ENCODE assay signal across 8 mouse cellular contexts in genomic region chr7:80197941-80198778, GRCm38 (mm10). TPM values are rescaled to one million over a fixed set of nuclear protein-coding genes. Genes with fewer than 3 reads are reported as not detected.
DNase-seq lines count a peak whose midpoint lies in the region; ATAC-seq and TF ChIP-seq lines count a peak whose summit lies in the region.

No protein-coding gene starts in this region.

- H3K4me3 ChIP-seq in hindbrain, embryonic 14.5 days (replicated peaks; ENCODE audit: low read length), result peak overlapping the region; percentile 73
- peak overlapping the region; percentile 89 for H3K4me3 ChIP-seq in left cerebral cortex, adult 2 months
- peak overlapping the region; percentile 82 for H3K4me3 ChIP-seq in macrophage (ENCODE audit: inconsistent target)

- no peak for TF ChIP-seq CTCF in left cerebral cortex, adult 2 months (IDR thresholded peaks at IDR 0.05)

- intact Hi-C loops in left cerebral cortex, adult 2 months (cut with DNase I), result loop anchor here (5.0 kb wide), 1 partner anchor 56 kb away; no protein-coding TSS in a partner anchor

- no peaks in the 10 kb centered on the region for H3K27me3 ChIP-seq in hindbrain, embryonic 14.5 days (ENCODE audit: control insufficient read depth, insufficient read depth, low read length)

- H3K4me2 ChIP-seq in hindbrain, embryonic 14.5 days (replicated peaks), result peak overlapping the region; percentile 81

- H3K9ac ChIP-seq in hindbrain, embryonic 14.5 days, result peak overlapping the region; percentile 91

- no peaks in the 10 kb centered on the region for H3K9me3 ChIP-seq in hindbrain, embryonic 14.5 days (ENCODE audit: control insufficient read depth, low read length)

- WGBS in hindbrain, embryonic 14.5 days, result under 1% methylated on average over 72 of the region's 74 CpGs
- 1% methylated on average over 74 of the region's 74 CpGs for WGBS in macrophage (ENCODE audit: missing documents)

- H3K36me3 ChIP-seq in hindbrain, embryonic 14.5 days (replicated peaks; ENCODE audit: control insufficient read depth, insufficient read depth), result no peaks in the 10 kb centered on the region
- no peaks in the 10 kb centered on the region for H3K36me3 ChIP-seq in macrophage (ENCODE audit: inconsistent target)

- H3K27ac ChIP-seq in hindbrain, embryonic 14.5 days, result peak overlapping the region; percentile 95
- H3K27ac ChIP-seq in left cerebral cortex, adult 2 months, result peak overlapping the region; percentile 90
- no peak overlapping the region for H3K27ac ChIP-seq in macrophage

- DNase-seq in NIH3T3 (ENCODE audit: low read depth), result peak; percentile 92
- peak; percentile 80 to 83 for DNase-seq in cerebellum, postnatal 25 days
- peak; percentile 64 for DNase-seq in frontal cortex, postnatal 25 days (ENCODE audit: low spot score in 2 of 2)
- DNase-seq in hindbrain, embryonic 14.5 days (ENCODE audit: low spot score), result peak; percentile 76
- peak; percentile 75 to 79 for DNase-seq in left cerebral cortex, adult 2 months (ENCODE audit: extremely low spot score in 1 of 2, low spot score in 2 of 2)
- DNase-seq in right cerebral cortex, adult 2 months (ENCODE audit: low spot score in 2 of 2), result peak; percentile 72 to 80
- peak; percentile 49 for DNase-seq in urinary bladder, postnatal 10 days (ENCODE audit: low spot score)

- peaks cover 63% of the 10 kb centered on the region for H3K4me1 ChIP-seq in hindbrain, embryonic 14.5 days (replicated peaks; ENCODE audit: control insufficient read depth, insufficient read depth, low read length)

- peak; percentile 89 for ATAC-seq in hindbrain, embryonic 14.5 days (ENCODE audit: low FRiP score)

- peaks cover 40% of the 10 kb centered on the region; the same call in 1 of the 2 replicates for H3K79me2 ChIP-seq in macrophage (ENCODE audit: inconsistent target)

RNA-seq across cellular contexts. Expression of gene Sema4b, which starts 11.5 kb away (rescaled TPM):
- polyA plus RNA-seq in hindbrain, embryonic 14.5 days (2014; fragmentation: Nextera tagmentation; extraction: Ambion mirVana), result 17.4 and 19.7 TPM in 2 replicates
- 10 to 100 TPM; 19.4 to 20.6 TPM for total RNA-seq in left cerebral cortex, adult 2 months (2021)
- total RNA-seq in macrophage (2018; cell fraction: chromatin; rRNA removed), result 10 to 100 TPM in 19 of 26 experiments, 1 to 10 TPM in 7; 4.8 to 39.3 (median 15.2) TPM
- total RNA-seq in macrophage (2018; cell fraction: cytosol; rRNA removed), result 10 to 100 TPM in 15 of 26 experiments, 1 to 10 TPM in 11; 3.7 to 24.8 (median 10.5) TPM
- total RNA-seq in macrophage (2018; cell fraction: nucleus; rRNA removed), result 10 to 100 TPM in 24 of 26 experiments, 1 to 10 TPM in 2; 8.9 to 51.8 (median 18.3) TPM
- polyA plus RNA-seq in macrophage (2018), result 6.0 to 23.1 TPM (median 10.0 TPM) in 3 replicates

RNA-seq across cellular contexts. Expression of gene Cib1, which starts 34.5 kb away (rescaled TPM):
- polyA plus RNA-seq in hindbrain, embryonic 14.5 days (2014; fragmentation: Nextera tagmentation; extraction: Ambion mirVana), result 29.8 and 41.1 TPM in 2 replicates
- total RNA-seq in left cerebral cortex, adult 2 months (2021), result 10 to 100 TPM; 21.7 to 22.4 TPM
- total RNA-seq in macrophage (2018; cell fraction: chromatin; rRNA removed), result 10 to 100 TPM in 21 of 26 experiments, 1 to 10 TPM in 5; 5.4 to 28.8 (median 16.3) TPM
- total RNA-seq in macrophage (2018; cell fraction: cytosol; rRNA removed), result 10 to 100 TPM; 52.6 to 88.8 (median 69.8) TPM
- 10 to 100 TPM in 25 of 26 experiments, 1 to 10 TPM in 1; 9.3 to 41.7 (median 23.8) TPM for total RNA-seq in macrophage (2018; cell fraction: nucleus; rRNA removed)
- 28.5 to 81.1 TPM (median 68.2 TPM) in 3 replicates for polyA plus RNA-seq in macrophage (2018)

RNA-seq across cellular contexts. Expression of gene Gdpgp1, which starts 34.5 kb away (rescaled TPM):
- polyA plus RNA-seq in hindbrain, embryonic 14.5 days (2014; fragmentation: Nextera tagmentation; extraction: Ambion mirVana), result 3.4 and 3.8 TPM in 2 replicates
- total RNA-seq in left cerebral cortex, adult 2 months (2021), result 1 to 10 TPM; 6.1 to 7.5 TPM
- 1 to 10 TPM in 17 of 26 experiments, under 1 TPM in 9; 0.20 to 7.5 (median 1.5) TPM for total RNA-seq in macrophage (2018; cell fraction: chromatin; rRNA removed)
- total RNA-seq in macrophage (2018; cell fraction: cytosol; rRNA removed), result 1 to 10 TPM in 22 of 26 experiments, under 1 TPM in 4; 0.70 to 5.0 (median 2.8) TPM
- total RNA-seq in macrophage (2018; cell fraction: nucleus; rRNA removed), result 10 to 100 TPM in 1 of 26 experiments, 1 to 10 TPM in 17, under 1 TPM in 8; 0.36 to 11.1 (median 1.7) TPM
- polyA plus RNA-seq in macrophage (2018), result 2.7 to 3.2 TPM (median 3.1 TPM) in 3 replicates

RNA-seq across cellular contexts. Expression of gene Ttll13, which starts 48.0 kb away (rescaled TPM):
- 1.3 and 1.7 TPM in 2 replicates for polyA plus RNA-seq in hindbrain, embryonic 14.5 days (2014; fragmentation: Nextera tagmentation; extraction: Ambion mirVana)
- total RNA-seq in left cerebral cortex, adult 2 months (2021), result 1 to 10 TPM; 2.0 to 2.8 TPM
- 1 to 10 TPM in 2 of 26 experiments, under 1 TPM in 5, not detected in 19; 0.16 to 2.2 (median 0.66) TPM for total RNA-seq in macrophage (2018; cell fraction: chromatin; rRNA removed)
- under 1 TPM in 15 of 26 experiments, not detected in 11; 0.03 to 0.67 (median 0.09) TPM for total RNA-seq in macrophage (2018; cell fraction: cytosol; rRNA removed)
- total RNA-seq in macrophage (2018; cell fraction: nucleus; rRNA removed), result 1 to 10 TPM in 2 of 26 experiments, under 1 TPM in 2, not detected in 22; 0.30 to 1.8 (median 0.77) TPM
- polyA plus RNA-seq in macrophage (2018), result 0.06 to 0.07 TPM in 2 of 3 replicates, not detected in the other
